Mouse (Mus musculus): Measurements from ENCODE around the gene Gm17387.

Gm17387 gene

DNA sequence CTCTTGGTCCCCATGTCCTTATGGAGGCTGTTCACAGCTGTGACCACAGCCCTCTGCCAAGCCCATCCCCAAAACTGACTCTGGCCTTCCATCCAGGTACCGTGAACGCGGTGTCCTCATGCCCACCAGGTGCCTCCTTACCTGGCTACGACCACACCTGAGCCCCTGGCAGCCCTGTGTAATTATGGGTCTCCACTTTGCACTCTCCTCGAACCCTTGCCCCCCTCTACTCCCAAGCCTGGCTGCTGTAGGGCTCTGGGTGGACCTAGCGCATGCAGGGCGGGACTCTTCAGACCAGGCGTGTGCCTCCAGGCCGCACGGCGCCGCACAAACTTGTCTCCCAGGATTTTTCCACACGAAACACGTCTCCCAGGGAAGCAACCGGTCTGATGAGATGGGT, 48.9 kb downstream of the Gm17387 start, which contains the start of gene Pkp3:
TSS of gene Pkp3 (plus strand) at position 378 of the 400 bp plus-strand sequence.
- DNase-seq: no peak

DNA sequence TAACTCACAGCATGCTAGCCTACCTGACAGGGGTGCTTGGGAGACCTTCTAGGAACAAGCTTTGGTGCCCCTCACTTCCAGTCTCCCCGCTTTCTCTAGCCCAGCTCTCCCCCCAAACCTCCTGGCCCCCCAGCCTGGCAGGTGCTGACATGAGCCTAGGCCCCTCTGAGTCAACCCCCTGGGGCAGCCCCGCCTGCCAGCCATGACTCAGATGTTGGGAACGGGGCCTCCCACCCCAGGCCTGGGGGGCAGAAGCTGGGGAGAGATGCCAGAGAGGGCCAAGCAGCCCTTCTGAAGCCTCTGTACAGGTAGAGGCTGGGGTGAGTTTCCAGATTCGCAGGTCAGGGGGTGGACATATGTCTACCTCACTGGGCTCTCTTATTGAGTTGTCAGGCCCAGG, 49.9 kb downstream of the Gm17387 start:
- DNase-seq: no peak
